Mouse (Mus musculus) bone marrow, adult 2 months (tissue): ENCODE data around the gene Wdr83.

Source experiments
- CTCF ChIP-seq: fragments of 200-500 bp; IDR thresholded peaks from 2 replicates; pipeline ENCODE4 v1.5.1; 2011; ENCODE audit warnings: low read length, control low read depth; ENCODE audit not compliant: control insufficient read depth, insufficient read depth
- POLR2A ChIP-seq: fragments of 200-500 bp; IDR thresholded peaks from 2 replicates; pipeline ENCODE4 v1.6.1; 2011; ENCODE audit warnings: low read depth, mild to moderate bottlenecking, control low read depth, low read length, borderline replicate concordance; ENCODE audit not compliant: control insufficient read depth

- TF ChIP-seq CTCF = no peak
- no peak for TF ChIP-seq POLR2A
These were observed 6.5 kb downstream of the Wdr83 start for GRCm38 (mm10) chr8:85074617-85075016.
